Mouse (Mus musculus): ENCODE data around the gene Mccc1. TPM values are rescaled to one million over a fixed set of nuclear protein-coding genes. Genes with fewer than 3 reads are reported as not detected.

Gene Mccc1
- polyA plus RNA-seq, 1 experiment = 12.7 TPM

DNA sequence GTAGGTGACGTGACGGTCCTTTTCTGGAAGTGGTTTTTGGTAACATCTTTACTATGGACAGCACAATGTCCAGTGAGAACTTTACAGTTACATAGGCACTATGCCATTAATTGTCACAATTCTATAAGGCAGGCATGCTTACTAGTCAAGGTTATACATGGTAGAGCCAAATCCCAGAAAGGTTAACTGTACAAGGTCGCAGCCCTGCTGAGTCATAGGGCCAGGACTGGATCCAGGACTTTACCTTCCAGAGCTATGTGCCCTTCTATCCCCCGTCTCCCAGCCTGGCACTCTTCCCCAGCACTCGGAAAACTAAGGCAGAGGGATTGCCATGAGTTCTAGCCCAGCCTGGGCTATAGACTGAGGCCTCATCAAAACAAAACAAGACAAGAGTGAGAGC, 36.6 kb downstream of the Mccc1 start:
- H3K27me3 ChIP-seq (ENCODE audit: control insufficient read depth, insufficient read depth, insufficient read length) = no peaks in the 10 kb centered on the region
- H3K4me2 ChIP-seq (ENCODE audit: low read depth) = no peak overlapping the region
- no peak for TF ChIP-seq POLR2AphosphoS2 (IDR thresholded peaks at IDR 0.05; ENCODE audit: insufficient read length, low read depth)
- no peak for TF ChIP-seq SRF (IDR thresholded peaks at IDR 0.05; ENCODE audit: control insufficient read depth, insufficient read length, low read depth)
- no peak for TF ChIP-seq MYOD1 (IDR thresholded peaks at IDR 0.05; ENCODE audit: control insufficient read depth in 1 of 3, insufficient read length in 2 of 3, low read depth in 2 of 3)
- no peak for TF ChIP-seq E2F4 (IDR thresholded peaks at IDR 0.05; ENCODE audit: insufficient read depth)
- no peak for TF ChIP-seq MAX (IDR thresholded peaks at IDR 0.05; ENCODE audit: low read depth)
- no peak for TF ChIP-seq USF1 (IDR thresholded peaks at IDR 0.05; ENCODE audit: low read depth)
- TF ChIP-seq MYOG (IDR thresholded peaks at IDR 0.05; ENCODE audit: control insufficient read depth in 1 of 3, insufficient read depth in 1 of 3, insufficient read length in 2 of 3, low read depth in 2 of 3) = no peak
- no peak for TF ChIP-seq CEBPB (IDR thresholded peaks at IDR 0.05; ENCODE audit: insufficient read depth, poor library complexity, severe bottlenecking)
- no peak for TF ChIP-seq POLR2A (IDR thresholded peaks at IDR 0.05; ENCODE audit: insufficient read length, low read depth)
- TF ChIP-seq TCF12 (IDR thresholded peaks at IDR 0.05; ENCODE audit: insufficient read depth, poor library complexity, severe bottlenecking) = no peak
- no peak for TF ChIP-seq TCF3 (IDR thresholded peaks at IDR 0.05; ENCODE audit: insufficient read length, low read depth)
- TF ChIP-seq REST (IDR thresholded peaks at IDR 0.05; ENCODE audit: insufficient read depth, insufficient read length) = no peak
- no peak overlapping the region for H3K4me3 ChIP-seq
- no peaks in the 10 kb centered on the region for H3K79me2 ChIP-seq (ENCODE audit: control insufficient read depth, insufficient read depth)
- H3K36me3 ChIP-seq (ENCODE audit: control insufficient read depth, insufficient read depth) = no peaks in the 10 kb centered on the region
- no peak overlapping the region for H3ac ChIP-seq (ENCODE audit: control insufficient read depth, insufficient read length)

DNA sequence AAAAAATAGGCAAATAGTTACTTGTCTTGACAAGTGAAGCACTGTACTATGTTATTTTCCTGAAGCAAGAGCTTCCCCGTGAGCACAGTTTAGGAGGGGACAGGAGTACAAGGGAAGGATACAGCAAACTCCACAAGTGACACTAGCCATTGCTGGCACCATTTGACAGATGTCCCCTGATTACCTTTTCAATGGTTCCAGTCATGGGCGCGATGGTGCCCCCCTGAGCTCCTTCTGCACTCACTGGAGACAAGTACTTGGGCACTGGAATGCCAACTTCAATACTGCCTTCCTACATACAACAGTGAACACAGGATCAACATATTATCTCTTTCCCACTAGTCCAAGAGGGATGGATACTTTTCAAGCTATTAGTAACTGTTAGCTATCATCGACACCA, 37.1 kb downstream of the Mccc1 start:
- no peak for TF ChIP-seq MYOG (IDR thresholded peaks at IDR 0.05; ENCODE audit: control insufficient read depth in 1 of 3, insufficient read depth in 1 of 3, insufficient read length in 2 of 3, low read depth in 2 of 3)
- TF ChIP-seq SRF (IDR thresholded peaks at IDR 0.05; ENCODE audit: control insufficient read depth, insufficient read length, low read depth) = no peak
- no peak for TF ChIP-seq TCF12 (IDR thresholded peaks at IDR 0.05; ENCODE audit: insufficient read depth, poor library complexity, severe bottlenecking)
- no peak for TF ChIP-seq TCF3 (IDR thresholded peaks at IDR 0.05; ENCODE audit: insufficient read length, low read depth)
- no peak for TF ChIP-seq REST (IDR thresholded peaks at IDR 0.05; ENCODE audit: insufficient read depth, insufficient read length)
- TF ChIP-seq POLR2AphosphoS2 (IDR thresholded peaks at IDR 0.05; ENCODE audit: insufficient read length, low read depth) = no peak
- TF ChIP-seq MYOD1 (IDR thresholded peaks at IDR 0.05; ENCODE audit: control insufficient read depth in 1 of 3, insufficient read length in 2 of 3, low read depth in 2 of 3) = no peak
- no peak for TF ChIP-seq CEBPB (IDR thresholded peaks at IDR 0.05; ENCODE audit: insufficient read depth, poor library complexity, severe bottlenecking)
- no peak for TF ChIP-seq E2F4 (IDR thresholded peaks at IDR 0.05; ENCODE audit: insufficient read depth)
- TF ChIP-seq USF1 (IDR thresholded peaks at IDR 0.05; ENCODE audit: low read depth) = no peak
- no peak for TF ChIP-seq MAX (IDR thresholded peaks at IDR 0.05; ENCODE audit: low read depth)
- no peak for TF ChIP-seq POLR2A (IDR thresholded peaks at IDR 0.05; ENCODE audit: insufficient read length, low read depth)
- H3K4me3 ChIP-seq = no peak overlapping the region
- H3K4me2 ChIP-seq (ENCODE audit: low read depth) = no peak overlapping the region
- no peaks in the 10 kb centered on the region for H3K36me3 ChIP-seq (ENCODE audit: control insufficient read depth, insufficient read depth)
- no peak overlapping the region for H3ac ChIP-seq (ENCODE audit: control insufficient read depth, insufficient read length)
- H3K79me2 ChIP-seq (ENCODE audit: control insufficient read depth, insufficient read depth) = no peaks in the 10 kb centered on the region
- no peaks in the 10 kb centered on the region for H3K27me3 ChIP-seq (ENCODE audit: control insufficient read depth, insufficient read depth, insufficient read length)

DNA sequence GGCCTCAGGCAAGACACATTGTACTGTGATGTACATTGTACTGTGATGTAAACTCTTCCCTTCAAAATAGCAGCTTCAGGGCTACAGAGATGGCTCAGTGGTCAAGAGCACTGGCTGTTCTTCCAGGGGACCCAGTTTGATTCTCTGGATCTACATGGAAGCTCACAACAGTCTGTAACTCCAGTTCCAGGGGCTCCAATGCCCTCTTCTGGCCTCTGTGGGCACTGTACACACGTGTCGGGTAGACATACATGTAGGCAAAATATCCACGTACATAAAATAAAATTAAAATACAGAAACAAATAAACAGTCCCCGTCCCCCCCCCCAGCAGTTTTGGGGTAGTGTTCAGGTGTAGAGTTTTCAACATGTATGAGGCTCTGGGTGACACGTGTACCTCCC, 37.5 kb downstream of the Mccc1 start:
- Histone ChIP-seq H3K4me3 (no peak overlapping the region), H3K36me3 (ENCODE audit: control insufficient read depth, insufficient read depth) (no peaks in the 10 kb centered on the region)

DNA sequence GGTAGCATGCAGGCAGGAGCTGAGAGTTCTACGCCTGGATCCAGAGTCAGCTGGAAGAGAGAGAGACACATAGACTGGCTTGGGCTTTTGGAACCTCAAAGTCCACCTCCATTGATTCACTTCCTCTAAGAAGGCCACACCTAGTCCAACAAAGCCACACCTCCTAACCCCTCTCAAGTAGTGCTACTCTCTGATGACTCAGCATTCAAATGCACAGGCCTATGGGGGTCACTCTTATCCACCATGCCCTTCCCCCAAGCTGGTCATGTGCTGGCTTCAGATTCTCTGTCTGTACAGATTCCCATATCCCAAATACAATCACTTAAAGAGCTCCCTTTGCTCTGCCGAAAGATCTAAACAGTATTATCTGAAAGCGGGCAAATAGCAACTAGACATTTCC, 43.2 kb downstream of the Mccc1 start:
- no peak for TF ChIP-seq SRF (IDR thresholded peaks at IDR 0.05; ENCODE audit: control insufficient read depth, insufficient read length, low read depth)
- TF ChIP-seq POLR2A (IDR thresholded peaks at IDR 0.05; ENCODE audit: insufficient read length, low read depth) = no peak
- TF ChIP-seq MYOD1 (IDR thresholded peaks at IDR 0.05; ENCODE audit: control insufficient read depth in 1 of 3, insufficient read length in 2 of 3, low read depth in 2 of 3) = no peak
- no peak for TF ChIP-seq MAX (IDR thresholded peaks at IDR 0.05; ENCODE audit: low read depth)
- no peak for TF ChIP-seq REST (IDR thresholded peaks at IDR 0.05; ENCODE audit: insufficient read depth, insufficient read length)
- no peak for TF ChIP-seq POLR2AphosphoS2 (IDR thresholded peaks at IDR 0.05; ENCODE audit: insufficient read length, low read depth)
- TF ChIP-seq TCF3 (IDR thresholded peaks at IDR 0.05; ENCODE audit: insufficient read length, low read depth) = no peak
- TF ChIP-seq MYOG (IDR thresholded peaks at IDR 0.05; ENCODE audit: control insufficient read depth in 1 of 3, insufficient read depth in 1 of 3, insufficient read length in 2 of 3, low read depth in 2 of 3) = no peak
- TF ChIP-seq TCF12 (IDR thresholded peaks at IDR 0.05; ENCODE audit: insufficient read depth, poor library complexity, severe bottlenecking) = no peak
- no peak for TF ChIP-seq E2F4 (IDR thresholded peaks at IDR 0.05; ENCODE audit: insufficient read depth)
- TF ChIP-seq CEBPB (IDR thresholded peaks at IDR 0.05; ENCODE audit: insufficient read depth, poor library complexity, severe bottlenecking) = no peak
- no peak for TF ChIP-seq USF1 (IDR thresholded peaks at IDR 0.05; ENCODE audit: low read depth)
- Histone ChIP-seq H3K36me3 (ENCODE audit: control insufficient read depth, insufficient read depth) (no peaks in the 10 kb centered on the region), H3ac (ENCODE audit: control insufficient read depth, insufficient read length) (no peak overlapping the region), H3K27me3 (ENCODE audit: control insufficient read depth, insufficient read depth, insufficient read length) (no peaks in the 10 kb centered on the region), H3K4me3 (no peak overlapping the region), H3K79me2 (ENCODE audit: control insufficient read depth, insufficient read depth) (no peaks in the 10 kb centered on the region), H3K4me2 (ENCODE audit: low read depth) (no peak overlapping the region)

More for the DNA sequence above, 37.5 kb downstream of the Mccc1 start:
- Histone ChIP-seq H3ac (ENCODE audit: control insufficient read depth, insufficient read length) (no peak overlapping the region), H3K27me3 (ENCODE audit: control insufficient read depth, insufficient read depth, insufficient read length) (no peaks in the 10 kb centered on the region), H3K79me2 (ENCODE audit: control insufficient read depth, insufficient read depth) (no peaks in the 10 kb centered on the region), H3K4me2 (ENCODE audit: low read depth) (no peak overlapping the region)
- no peak for TF ChIP-seq E2F4 (IDR thresholded peaks at IDR 0.05; ENCODE audit: insufficient read depth)
- TF ChIP-seq MAX (IDR thresholded peaks at IDR 0.05; ENCODE audit: low read depth) = no peak
- no peak for TF ChIP-seq MYOG (IDR thresholded peaks at IDR 0.05; ENCODE audit: control insufficient read depth in 1 of 3, insufficient read depth in 1 of 3, insufficient read length in 2 of 3, low read depth in 2 of 3)
- no peak for TF ChIP-seq USF1 (IDR thresholded peaks at IDR 0.05; ENCODE audit: low read depth)
- TF ChIP-seq TCF12 (IDR thresholded peaks at IDR 0.05; ENCODE audit: insufficient read depth, poor library complexity, severe bottlenecking) = no peak
- no peak for TF ChIP-seq POLR2A (IDR thresholded peaks at IDR 0.05; ENCODE audit: insufficient read length, low read depth)
- no peak for TF ChIP-seq CEBPB (IDR thresholded peaks at IDR 0.05; ENCODE audit: insufficient read depth, poor library complexity, severe bottlenecking)
- no peak for TF ChIP-seq REST (IDR thresholded peaks at IDR 0.05; ENCODE audit: insufficient read depth, insufficient read length)
- no peak for TF ChIP-seq POLR2AphosphoS2 (IDR thresholded peaks at IDR 0.05; ENCODE audit: insufficient read length, low read depth)
- no peak for TF ChIP-seq TCF3 (IDR thresholded peaks at IDR 0.05; ENCODE audit: insufficient read length, low read depth)
- no peak for TF ChIP-seq SRF (IDR thresholded peaks at IDR 0.05; ENCODE audit: control insufficient read depth, insufficient read length, low read depth)
- TF ChIP-seq MYOD1 (IDR thresholded peaks at IDR 0.05; ENCODE audit: control insufficient read depth in 1 of 3, insufficient read length in 2 of 3, low read depth in 2 of 3) = no peak
